Mouse (Mus musculus): ENCODE data around the gene Actn1. TPM values are rescaled to one million over a fixed set of nuclear protein-coding genes. Genes with fewer than 3 reads are reported as not detected.

Gene Actn1
- polyA plus RNA-seq, 1 experiment from 2014 or later: 81.7 TPM

GRCm38 (mm10) chr12:80141470-80141869 lies 118.7 kb downstream of the Actn1 start:
- no peak for ATAC-seq (ENCODE audit: insufficient number of reproducible peaks, insufficient read depth, low FRiP score, low read depth)
- Histone ChIP-seq H3K4me2 (replicated peaks; ENCODE audit: low read depth, low read length) (no peak overlapping the region), H3K27me3 (ENCODE audit: control insufficient read depth, insufficient read depth, low read length) (no peaks in the 10 kb centered on the region), H3K4me3 (ENCODE audit: low read depth, low read length) (no peak overlapping the region), H3K36me3 (ENCODE audit: control insufficient read depth, insufficient read depth, low read length) (no peaks in the 10 kb centered on the region), H3K4me1 (ENCODE audit: control insufficient read depth, insufficient read depth, low read length) (peaks cover 13% of the 10 kb centered on the region), H3K9ac (replicated peaks; ENCODE audit: low read depth, low read length) (no peak overlapping the region), H3K9me3 (ENCODE audit: control insufficient read depth, low read depth, low read length) (no peaks in the 10 kb centered on the region), H3K27ac (ENCODE audit: low read length) (no peak overlapping the region)
- 21% methylated on average over 7 of the region's 7 CpGs for WGBS

- Histone ChIP-seq H3K9me3 (ENCODE audit: control insufficient read depth, low read depth, low read length) (no peaks in the 10 kb centered on the region), H3K36me3 (ENCODE audit: control insufficient read depth, insufficient read depth, low read length) (no peaks in the 10 kb centered on the region), H3K27ac (ENCODE audit: low read length) (no peak overlapping the region), H3K9ac (replicated peaks; ENCODE audit: low read depth, low read length) (no peak overlapping the region), H3K27me3 (ENCODE audit: control insufficient read depth, insufficient read depth, low read length) (no peaks in the 10 kb centered on the region), H3K4me3 (ENCODE audit: low read depth, low read length) (no peak overlapping the region), H3K4me2 (replicated peaks; ENCODE audit: low read depth, low read length) (no peak overlapping the region), H3K4me1 (ENCODE audit: control insufficient read depth, insufficient read depth, low read length) (peaks cover 11% of the 10 kb centered on the region)
- WGBS: 81% methylated on average over 8 of the region's 8 CpGs
- ATAC-seq (ENCODE audit: insufficient number of reproducible peaks, insufficient read depth, low FRiP score, low read depth): no peak
Measured at GRCm38 (mm10) chr12:80141011-80141410, 119.2 kb downstream of the Actn1 start.

- Histone ChIP-seq H3K9me3 (ENCODE audit: control insufficient read depth, low read depth, low read length) (no peaks in the 10 kb centered on the region), H3K4me2 (replicated peaks; ENCODE audit: low read depth, low read length) (no peak overlapping the region), H3K4me3 (ENCODE audit: low read depth, low read length) (no peak overlapping the region), H3K27ac (ENCODE audit: low read length) (no peak overlapping the region), H3K4me1 (ENCODE audit: control insufficient read depth, insufficient read depth, low read length) (peaks cover 4% of the 10 kb centered on the region; the same call in 1 of the 2 replicates), H3K27me3 (ENCODE audit: control insufficient read depth, insufficient read depth, low read length) (no peaks in the 10 kb centered on the region), H3K9ac (replicated peaks; ENCODE audit: low read depth, low read length) (no peak overlapping the region), H3K36me3 (ENCODE audit: control insufficient read depth, insufficient read depth, low read length) (no peaks in the 10 kb centered on the region)
- no peak for ATAC-seq (ENCODE audit: insufficient number of reproducible peaks, insufficient read depth, low FRiP score, low read depth)
- WGBS: 72% methylated on average over 1 of the region's 1 CpGs
Measured at GRCm38 (mm10) chr12:80137744-80138143, 122.4 kb downstream of the Actn1 start.

GRCm38 (mm10) chr12:80137246-80137645 lies 122.9 kb downstream of the Actn1 start:
- no peak for ATAC-seq (ENCODE audit: insufficient number of reproducible peaks, insufficient read depth, low FRiP score, low read depth)
- no peaks in the 10 kb centered on the region for H3K36me3 ChIP-seq (ENCODE audit: control insufficient read depth, insufficient read depth, low read length)
- H3K27me3 ChIP-seq (ENCODE audit: control insufficient read depth, insufficient read depth, low read length): no peaks in the 10 kb centered on the region
- H3K9ac ChIP-seq (replicated peaks; ENCODE audit: low read depth, low read length): no peak overlapping the region
- 85% methylated on average over 6 of the region's 6 CpGs for WGBS
- H3K4me3 ChIP-seq (ENCODE audit: low read depth, low read length): no peak overlapping the region
- H3K9me3 ChIP-seq (ENCODE audit: control insufficient read depth, low read depth, low read length): no peaks in the 10 kb centered on the region
- H3K4me1 ChIP-seq (ENCODE audit: control insufficient read depth, insufficient read depth, low read length): peaks cover 4% of the 10 kb centered on the region; the same call in 1 of the 2 replicates
- H3K4me2 ChIP-seq (replicated peaks; ENCODE audit: low read depth, low read length): no peak overlapping the region
- H3K27ac ChIP-seq (ENCODE audit: low read length): no peak overlapping the region

GRCm38 (mm10) chr12:80136264-80136930 lies 123.8 kb downstream of the Actn1 start:
- Histone ChIP-seq H3K4me3 (ENCODE audit: low read depth, low read length) (no peak overlapping the region), H3K36me3 (ENCODE audit: control insufficient read depth, insufficient read depth, low read length) (no peaks in the 10 kb centered on the region), H3K9me3 (ENCODE audit: control insufficient read depth, low read depth, low read length) (no peaks in the 10 kb centered on the region), H3K4me1 (ENCODE audit: control insufficient read depth, insufficient read depth, low read length) (peaks cover 11% of the 10 kb centered on the region), H3K27ac (ENCODE audit: low read length) (no peak overlapping the region), H3K27me3 (ENCODE audit: control insufficient read depth, insufficient read depth, low read length) (no peaks in the 10 kb centered on the region), H3K4me2 (replicated peaks; ENCODE audit: low read depth, low read length) (no peak overlapping the region), H3K9ac (replicated peaks; ENCODE audit: low read depth, low read length) (no peak overlapping the region)
- ATAC-seq (ENCODE audit: insufficient number of reproducible peaks, insufficient read depth, low FRiP score, low read depth): no peak
- 87% methylated on average over 12 of the region's 12 CpGs for WGBS

GRCm38 (mm10) chr12:80135173-80135572 lies 125.0 kb downstream of the Actn1 start:
- Histone ChIP-seq H3K9me3 (ENCODE audit: control insufficient read depth, low read depth, low read length) (no peaks in the 10 kb centered on the region), H3K9ac (replicated peaks; ENCODE audit: low read depth, low read length) (no peak overlapping the region), H3K36me3 (ENCODE audit: control insufficient read depth, insufficient read depth, low read length) (no peaks in the 10 kb centered on the region), H3K27ac (ENCODE audit: low read length) (no peak overlapping the region), H3K27me3 (ENCODE audit: control insufficient read depth, insufficient read depth, low read length) (no peaks in the 10 kb centered on the region), H3K4me1 (ENCODE audit: control insufficient read depth, insufficient read depth, low read length) (peaks cover 18% of the 10 kb centered on the region), H3K4me2 (replicated peaks; ENCODE audit: low read depth, low read length) (no peak overlapping the region), H3K4me3 (ENCODE audit: low read depth, low read length) (no peak overlapping the region)
- 91% methylated on average over 8 of the region's 8 CpGs for WGBS
- ATAC-seq (ENCODE audit: insufficient number of reproducible peaks, insufficient read depth, low FRiP score, low read depth): no peak

- H3K9me3 ChIP-seq (ENCODE audit: control insufficient read depth, low read depth, low read length): no peaks in the 10 kb centered on the region
- 39% methylated on average over 9 of the region's 9 CpGs for WGBS
- peak overlapping the region; percentile 51; the same call in 1 of the 2 replicates for H3K4me3 ChIP-seq (ENCODE audit: low read depth, low read length)
- H3K27me3 ChIP-seq (ENCODE audit: control insufficient read depth, insufficient read depth, low read length): no peaks in the 10 kb centered on the region
- no peak overlapping the region for H3K9ac ChIP-seq (replicated peaks; ENCODE audit: low read depth, low read length)
- H3K4me1 ChIP-seq (ENCODE audit: control insufficient read depth, insufficient read depth, low read length): peaks cover 26% of the 10 kb centered on the region
- H3K4me2 ChIP-seq (replicated peaks; ENCODE audit: low read depth, low read length): 0 out of 2 replicates have a peak overlapping the region, but pooled peaks have one; percentile 12
- ATAC-seq (ENCODE audit: insufficient number of reproducible peaks, insufficient read depth, low FRiP score, low read depth): no peak
- H3K27ac ChIP-seq (ENCODE audit: low read length): peak overlapping the region; percentile 98; the same call in 1 of the 2 replicates
- no peaks in the 10 kb centered on the region for H3K36me3 ChIP-seq (ENCODE audit: control insufficient read depth, insufficient read depth, low read length)
Measured at GRCm38 (mm10) chr12:80133011-80133545, 127.1 kb downstream of the Actn1 start.

- peak overlapping the region; percentile 97 for H3K9ac ChIP-seq (replicated peaks; ENCODE audit: low read depth, low read length)
- no peaks in the 10 kb centered on the region for H3K27me3 ChIP-seq (ENCODE audit: control insufficient read depth, insufficient read depth, low read length)
- H3K4me2 ChIP-seq (replicated peaks; ENCODE audit: low read depth, low read length): peak overlapping the region; percentile 75
- peak; percentile 75 for ATAC-seq (ENCODE audit: insufficient number of reproducible peaks, insufficient read depth, low FRiP score, low read depth)
- H3K27ac ChIP-seq (ENCODE audit: low read length): peak overlapping the region; percentile 98
- H3K4me3 ChIP-seq (ENCODE audit: low read depth, low read length): peak overlapping the region; percentile 51
- no peaks in the 10 kb centered on the region for H3K9me3 ChIP-seq (ENCODE audit: control insufficient read depth, low read depth, low read length)
- no peaks in the 10 kb centered on the region for H3K36me3 ChIP-seq (ENCODE audit: control insufficient read depth, insufficient read depth, low read length)
- peaks cover 26% of the 10 kb centered on the region for H3K4me1 ChIP-seq (ENCODE audit: control insufficient read depth, insufficient read depth, low read length)
- WGBS: under 1% methylated on average over 66 of the region's 66 CpGs
Measured at GRCm38 (mm10) chr12:80132250-80133003, 127.7 kb downstream of the Actn1 start.

Data from stomach, embryonic 14.5 days (tissue).